Mouse (Mus musculus): ENCODE results near the gene Treh.

- TF ChIP-seq CTCF (IDR thresholded peaks at IDR 0.05; ENCODE audit: insufficient read depth, low read depth, low read length) (no peak), POLR2A (IDR thresholded peaks at IDR 0.05; ENCODE audit: insufficient read depth, low read depth, low read length) (no peak)
Measured at GRCm38 (mm10) chr9:44724665-44725064, 51.6 kb downstream of the Treh start.
